Mouse (Mus musculus): ENCODE measurements around the gene Plxnb2. TPM values are rescaled to one million over a fixed set of nuclear protein-coding genes. Genes with fewer than 3 reads are reported as not detected.

Gene Plxnb2
- polyA plus RNA-seq, 1 experiment, result 206 TPM

DNA sequence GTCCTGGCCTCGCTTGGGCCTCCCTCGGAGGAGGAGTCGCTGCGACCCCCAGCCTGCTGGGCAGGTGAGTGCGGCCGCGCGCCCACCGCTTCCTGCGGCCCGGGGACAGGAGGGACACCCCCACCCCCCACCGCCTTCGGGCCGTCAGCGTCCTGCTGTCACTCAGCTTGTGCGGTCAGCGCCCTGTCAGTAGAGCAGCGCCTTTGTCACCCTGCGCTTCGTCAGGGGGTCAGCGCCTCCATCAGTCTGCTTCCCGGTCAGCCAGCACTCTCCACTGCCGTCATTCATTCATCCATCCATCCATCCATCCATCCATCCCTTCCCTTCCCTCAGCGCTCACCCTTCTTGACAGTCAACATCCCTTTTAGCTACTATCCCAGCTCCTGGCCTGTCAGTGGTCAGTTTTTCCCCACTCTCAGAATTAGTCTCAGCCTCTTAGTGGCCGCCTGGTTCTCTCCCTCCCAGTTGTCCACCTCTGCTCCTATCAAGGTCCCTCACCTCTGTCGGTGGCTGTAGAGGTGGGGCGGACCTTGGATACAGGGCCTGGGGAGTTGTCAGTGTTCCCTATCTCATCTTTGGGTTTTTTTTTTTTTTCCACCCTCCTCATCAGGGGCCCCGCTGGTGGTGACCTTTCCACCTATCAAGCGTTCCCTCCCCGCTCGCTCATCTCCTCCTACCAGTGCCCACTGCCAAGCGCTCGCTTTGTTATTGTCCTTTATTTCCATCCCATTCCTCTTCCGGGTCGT, 31.3 kb upstream of the Plxnb2 start:
- H3K27me3 ChIP-seq (ENCODE audit: control insufficient read depth, insufficient read depth, insufficient read length), result no peaks in the 10 kb centered on the region
- H3K36me3 ChIP-seq (ENCODE audit: control insufficient read depth, insufficient read depth), result no peaks in the 10 kb centered on the region
- no peak for TF ChIP-seq MYOD1 (IDR thresholded peaks at IDR 0.05; ENCODE audit: control insufficient read depth, insufficient read length, low read depth)
- H3K79me3 ChIP-seq (ENCODE audit: low read depth), result peaks cover 5% of the 10 kb centered on the region
- H3K4me3 ChIP-seq (ENCODE audit: insufficient read depth, poor library complexity, severe bottlenecking), result peak overlapping the region; percentile 90
- H3K79me2 ChIP-seq (ENCODE audit: control insufficient read depth, insufficient read depth), result no peaks in the 10 kb centered on the region
- H3ac ChIP-seq (ENCODE audit: control insufficient read depth, insufficient read length, low read depth), result peak overlapping the region; percentile 82

- Histone ChIP-seq H3K27me3 (ENCODE audit: control insufficient read depth, insufficient read depth, insufficient read length) (no peaks in the 10 kb centered on the region), H3K79me3 (ENCODE audit: low read depth) (peaks cover 2% of the 10 kb centered on the region)
Measured at GRCm38 (mm10) chr15:89210915-89211715, 30.5 kb upstream of the Plxnb2 start, which contains the start of gene Ppp6r2. Gene Ppp6r2, plus strand, starts transcription at chr15:89211553.

DNA sequence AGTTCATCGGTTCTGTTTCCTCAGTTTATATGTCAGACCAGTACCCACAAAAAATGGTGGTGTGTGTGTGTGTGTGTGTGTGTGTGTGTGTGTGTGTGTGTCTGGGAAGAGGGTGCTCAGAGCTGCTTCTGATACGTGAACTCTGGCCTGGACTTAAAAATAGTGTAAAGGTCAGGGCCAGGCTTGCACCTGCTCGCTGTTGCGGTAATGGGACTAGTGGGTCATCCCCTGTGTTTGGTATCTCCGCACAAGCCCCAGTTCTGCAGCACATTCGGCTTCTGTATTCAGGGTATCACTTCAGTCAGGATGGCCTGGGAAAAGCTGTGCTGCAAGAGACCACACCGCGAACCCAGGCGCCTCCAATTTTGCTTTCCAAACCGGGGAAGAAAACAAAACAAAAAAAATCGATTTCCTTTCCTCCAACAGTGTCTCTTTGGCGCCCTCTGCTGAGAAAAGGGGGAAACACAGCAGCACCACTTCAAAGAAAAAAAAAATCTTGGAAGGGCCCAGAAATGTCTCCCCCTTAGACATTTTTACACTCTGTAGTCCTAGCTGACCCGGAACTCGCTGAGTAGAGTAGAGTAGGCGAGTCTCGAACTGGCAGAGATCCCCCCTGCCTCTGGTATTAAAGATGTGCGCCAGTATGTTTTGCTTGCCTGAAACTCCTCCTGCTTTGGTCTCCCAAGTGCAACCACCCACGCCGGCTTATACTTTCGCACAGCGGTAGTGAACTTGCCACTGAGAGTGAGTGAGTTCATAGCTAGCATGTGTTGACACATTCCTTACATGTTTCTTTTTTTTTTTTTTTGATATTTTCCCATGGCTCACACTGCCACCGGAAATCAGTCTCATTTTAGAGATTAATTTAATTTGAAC, 29.5 kb upstream of the Plxnb2 start:
- no peaks in the 10 kb centered on the region for H3K36me3 ChIP-seq (ENCODE audit: control insufficient read depth, insufficient read depth)
- H3K79me2 ChIP-seq (ENCODE audit: control insufficient read depth, insufficient read depth), result no peaks in the 10 kb centered on the region
- peak overlapping the region; percentile 41 for H3ac ChIP-seq (ENCODE audit: control insufficient read depth, insufficient read length, low read depth)
- no peaks in the 10 kb centered on the region for H3K27me3 ChIP-seq (ENCODE audit: control insufficient read depth, insufficient read depth, insufficient read length)
- TF ChIP-seq CTCF (IDR thresholded peaks at IDR 0.05; ENCODE audit: control insufficient read depth, insufficient read depth, insufficient read length), result peak; percentile 45
- no peak for TF ChIP-seq MYOD1 (IDR thresholded peaks at IDR 0.05; ENCODE audit: control insufficient read depth, insufficient read length, low read depth)
- H3K4me3 ChIP-seq (ENCODE audit: insufficient read depth, poor library complexity, severe bottlenecking), result peak overlapping the region; percentile 21
- peaks cover 2% of the 10 kb centered on the region for H3K79me3 ChIP-seq (ENCODE audit: low read depth)

More at GRCm38 (mm10) chr15:89210915-89211715, 30.5 kb upstream of the Plxnb2 start, which contains the start of gene Ppp6r2:
- peak within 1 kb of the TSS; percentile 90 for H3K4me3 ChIP-seq (ENCODE audit: insufficient read depth, poor library complexity, severe bottlenecking)
- H3ac ChIP-seq (ENCODE audit: control insufficient read depth, insufficient read length, low read depth), result peak within 1 kb of the TSS; percentile 82
- no peaks in the 10 kb centered on the region for H3K79me2 ChIP-seq (ENCODE audit: control insufficient read depth, insufficient read depth)
- H3K36me3 ChIP-seq (ENCODE audit: control insufficient read depth, insufficient read depth), result no peaks in the 10 kb centered on the region
- TF ChIP-seq USF1 (IDR thresholded peaks at IDR 0.05; ENCODE audit: low read depth), result no peak
- no peak for TF ChIP-seq MYOG (IDR thresholded peaks at IDR 0.05; ENCODE audit: control insufficient read depth, extremely low read depth, insufficient read length)
- TF ChIP-seq FOSL1 (IDR thresholded peaks at IDR 0.05; ENCODE audit: insufficient read depth, low read length, poor library complexity, severe bottlenecking), result no peak
- TF ChIP-seq CTCF (IDR thresholded peaks at IDR 0.05; ENCODE audit: control insufficient read depth, insufficient read depth, insufficient read length), result no peak
- no peak for TF ChIP-seq MYOD1 (IDR thresholded peaks at IDR 0.05; ENCODE audit: control insufficient read depth, insufficient read length, low read depth)
- TF ChIP-seq CEBPB (IDR thresholded peaks at IDR 0.05; ENCODE audit: low read depth), result no peak
- TF ChIP-seq MAX (IDR thresholded peaks at IDR 0.05), result no peak

GRCm38 (mm10) chr15:89207457-89207856, 26.9 kb upstream of the Plxnb2 start:
- Histone ChIP-seq H3K27me3 (ENCODE audit: control insufficient read depth, insufficient read depth, insufficient read length) (no peaks in the 10 kb centered on the region), H3K36me3 (ENCODE audit: control insufficient read depth, insufficient read depth) (no peaks in the 10 kb centered on the region), H3K79me3 (ENCODE audit: low read depth) (peaks cover 1% of the 10 kb centered on the region), H3K4me3 (ENCODE audit: insufficient read depth, poor library complexity, severe bottlenecking) (no peak overlapping the region), H3K79me2 (ENCODE audit: control insufficient read depth, insufficient read depth) (no peaks in the 10 kb centered on the region), H3ac (ENCODE audit: control insufficient read depth, insufficient read length, low read depth) (no peak overlapping the region)
- no peak for TF ChIP-seq MYOD1 (IDR thresholded peaks at IDR 0.05; ENCODE audit: control insufficient read depth, insufficient read length, low read depth)
- TF ChIP-seq USF1 (IDR thresholded peaks at IDR 0.05; ENCODE audit: low read depth), result no peak

- no peaks in the 10 kb centered on the region for H3K79me3 ChIP-seq (ENCODE audit: low read depth)
- no peaks in the 10 kb centered on the region for H3K79me2 ChIP-seq (ENCODE audit: control insufficient read depth, insufficient read depth)
- H3ac ChIP-seq (ENCODE audit: control insufficient read depth, insufficient read length, low read depth), result peak overlapping the region; percentile 36
- H3K36me3 ChIP-seq (ENCODE audit: control insufficient read depth, insufficient read depth), result no peaks in the 10 kb centered on the region
- H3K4me3 ChIP-seq (ENCODE audit: insufficient read depth, poor library complexity, severe bottlenecking), result peak overlapping the region; percentile 99
- no peaks in the 10 kb centered on the region for H3K27me3 ChIP-seq (ENCODE audit: control insufficient read depth, insufficient read depth, insufficient read length)
- no peak for TF ChIP-seq FOSL1 (IDR thresholded peaks at IDR 0.05; ENCODE audit: insufficient read depth, low read length, poor library complexity, severe bottlenecking)
- no peak for TF ChIP-seq USF1 (IDR thresholded peaks at IDR 0.05; ENCODE audit: low read depth)
- no peak for TF ChIP-seq MYOG (IDR thresholded peaks at IDR 0.05; ENCODE audit: control insufficient read depth, extremely low read depth, insufficient read length)
- no peak for TF ChIP-seq CEBPB (IDR thresholded peaks at IDR 0.05; ENCODE audit: low read depth)
Measured at GRCm38 (mm10) chr15:89197056-89197455, 16.5 kb upstream of the Plxnb2 start.
